Mouse (Mus musculus) olfactory bulb, adult 2 months (tissue): Measurements from ENCODE around the gene Kcnh1. TPM values are rescaled to one million over a fixed set of nuclear protein-coding genes. Genes with fewer than 3 reads are reported as not detected.

Experiments used
- H3K27ac ChIP-seq: fragments of 200-500 bp; 2 replicates; pipeline ENCODE4 v1.5.1; 2012; ENCODE audit warnings: low read depth, low read length; ENCODE audit not compliant: insufficient read depth
- H3K4me1 ChIP-seq: fragments of 200-500 bp; 2 replicates; pipeline ENCODE4 v1.6.1; 2012; ENCODE audit warnings: low read length; ENCODE audit not compliant: control insufficient read depth, insufficient read depth
- H3K4me3 ChIP-seq: fragments of 200-500 bp; 2 replicates; pipeline ENCODE4 v1.5.1; 2012; ENCODE audit warnings: mild to moderate bottlenecking, low read depth, low read length, moderate library complexity; ENCODE audit not compliant: insufficient read depth
- CTCF ChIP-seq: fragments of 200-500 bp; IDR thresholded peaks from 2 replicates; pipeline ENCODE4 v1.5.1; 2012; ENCODE audit warnings: low read depth, mild to moderate bottlenecking, low read length, moderate library complexity; ENCODE audit not compliant: insufficient read depth
- POLR2A ChIP-seq: fragments of 200-500 bp; IDR thresholded peaks from 2 replicates; pipeline ENCODE4 v1.6.1; 2012; ENCODE audit warnings: mild to moderate bottlenecking, low read depth, low read length, moderate library complexity; ENCODE audit not compliant: insufficient read depth
- WGBS: fragments of 180-500 bp; shearing (Covaris S2); methylation state at CpG from one replicate; pipeline ENCODE4 v1.1.7; 2018; 5-methylcytosine and 5-hydroxymethylcytosine counted together
- polyA plus RNA-seq: library from polyadenylated mRNA; stranded (reverse); fragments of >200 nt; gene quantifications from 2 replicates; pipeline ENCODE4 v1.2.4, GENCODE M21; 2012; ENCODE audit warnings: low replicate concordance; ENCODE audit not compliant: missing spikeins, insufficient read depth, insufficient read length

Gene Kcnh1
- polyA plus RNA-seq, 1 experiment = not detected

DNA sequence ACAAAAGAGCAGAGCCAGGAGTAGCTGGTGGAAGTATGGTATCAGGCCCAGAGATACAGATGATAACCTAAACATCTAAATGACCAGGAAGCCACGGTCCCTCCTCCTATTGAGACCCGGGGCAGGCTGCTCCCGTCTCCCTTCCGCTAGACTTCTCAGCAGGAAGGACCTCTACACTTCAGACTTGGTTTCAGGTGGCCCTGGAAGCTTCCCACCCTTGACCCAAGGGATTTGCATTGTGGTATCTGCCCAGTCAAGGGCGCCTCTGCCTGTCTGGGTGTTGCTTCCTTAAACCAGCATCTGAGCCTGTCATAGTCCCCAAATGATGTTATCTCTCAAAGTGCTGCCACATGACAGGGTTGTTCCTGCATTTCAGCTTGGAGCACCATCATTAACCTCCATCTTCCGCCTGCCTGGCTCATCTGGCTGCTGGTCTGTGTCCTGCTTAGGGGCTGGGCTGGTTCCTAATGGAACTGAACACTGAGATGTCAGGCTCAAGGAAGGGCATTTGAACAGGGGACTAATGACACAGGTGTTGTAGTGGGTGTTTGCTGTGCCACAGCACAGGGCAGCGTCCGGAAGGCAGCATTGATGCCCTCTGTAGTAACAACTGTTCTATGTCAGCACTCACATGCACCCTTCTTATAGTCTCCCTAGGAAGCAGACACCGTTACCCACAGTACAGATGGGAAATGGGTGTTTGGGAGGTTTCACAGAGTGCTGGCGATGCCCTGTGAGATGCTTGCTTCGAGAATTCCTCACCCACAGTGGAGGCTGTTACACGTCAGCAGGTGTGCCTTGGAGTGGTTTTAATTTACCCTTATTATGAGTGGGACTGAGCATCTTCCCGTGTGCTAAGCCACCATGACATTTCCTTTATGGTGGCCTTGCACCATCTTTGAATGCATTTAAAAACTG, 299.6 kb downstream of the Kcnh1 start:
- Histone ChIP-seq H3K27ac (no peak overlapping the region), H3K4me1 (peaks cover 11% of the 10 kb centered on the region), H3K4me3 (no peak overlapping the region)
- WGBS = 80% methylated on average over 13 of the region's 13 CpGs
- TF ChIP-seq POLR2A = no peak
- TF ChIP-seq CTCF = no peak

DNA sequence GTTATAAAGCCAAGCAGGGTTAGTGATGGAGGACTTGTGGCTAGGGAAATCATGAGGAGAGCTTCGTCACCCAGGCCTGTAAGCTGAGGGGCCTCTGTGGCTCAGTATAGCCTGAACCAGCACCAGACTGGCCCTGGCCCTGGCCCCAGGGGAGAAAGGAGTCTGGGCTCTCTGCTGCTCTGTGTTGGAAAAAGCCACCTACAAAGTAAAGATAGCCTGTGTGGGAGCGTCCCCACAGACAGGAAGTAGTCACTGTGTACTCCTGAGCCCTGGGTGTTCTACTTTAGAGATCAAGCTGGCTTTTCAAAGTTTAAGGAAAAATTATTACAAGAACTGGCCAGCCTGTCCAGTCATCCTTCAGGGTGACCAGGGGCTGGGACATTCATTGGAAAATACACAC, 306.9 kb downstream of the Kcnh1 start:
- Histone ChIP-seq H3K4me1 (no peaks in the 10 kb centered on the region), H3K4me3 (no peak overlapping the region), H3K27ac (no peak overlapping the region)
- TF ChIP-seq CTCF (no peak), POLR2A (no peak)
- WGBS = 78% methylated on average over 2 of the region's 2 CpGs

DNA sequence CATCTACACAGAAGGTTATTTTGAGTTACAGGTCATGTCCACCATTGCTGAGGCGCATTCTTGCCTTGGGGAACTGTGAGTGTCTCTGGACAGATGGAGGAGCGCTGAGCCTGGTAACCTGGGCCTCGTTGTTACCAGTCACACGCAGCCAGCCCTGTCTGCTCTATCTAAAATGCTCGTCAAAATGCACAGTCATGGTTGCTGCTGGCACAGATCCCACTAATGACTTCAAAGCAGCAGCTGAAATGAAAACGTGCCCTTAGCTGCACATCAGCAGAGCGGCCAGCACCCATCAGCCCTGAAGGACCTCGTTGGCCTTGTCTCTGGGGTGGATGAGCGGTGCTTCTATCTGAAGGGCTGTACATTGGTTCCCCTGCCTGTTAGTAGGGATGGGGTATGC, 311.4 kb downstream of the Kcnh1 start:
- TF ChIP-seq POLR2A = no peak
- TF ChIP-seq CTCF = no peak
- H3K27ac ChIP-seq = no peak overlapping the region
- no peaks in the 10 kb centered on the region for H3K4me1 ChIP-seq
- 73% methylated on average over 9 of the region's 9 CpGs for WGBS
- H3K4me3 ChIP-seq = no peak overlapping the region

DNA sequence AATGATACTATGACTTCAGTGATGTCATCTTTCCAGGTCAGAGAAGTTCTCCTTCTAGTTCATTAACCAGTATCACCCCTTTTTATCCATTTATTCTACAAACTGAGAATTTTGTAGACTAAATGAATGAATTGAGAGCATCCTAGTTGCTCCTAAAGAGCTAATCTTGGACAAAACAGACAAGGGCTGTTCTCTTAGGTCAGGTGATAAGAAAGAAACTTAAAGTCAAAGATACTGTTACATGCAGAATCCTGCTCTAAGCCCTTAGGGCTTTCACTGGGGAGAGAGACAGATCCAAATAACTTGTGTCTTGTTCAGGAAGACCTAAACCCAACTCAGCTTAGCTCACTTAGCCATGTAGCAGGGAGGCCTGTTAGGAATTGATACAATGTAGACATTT, 312.3 kb downstream of the Kcnh1 start:
- TF ChIP-seq POLR2A = no peak
- Histone ChIP-seq H3K4me1 (no peaks in the 10 kb centered on the region), H3K4me3 (no peak overlapping the region), H3K27ac (no peak overlapping the region)

DNA sequence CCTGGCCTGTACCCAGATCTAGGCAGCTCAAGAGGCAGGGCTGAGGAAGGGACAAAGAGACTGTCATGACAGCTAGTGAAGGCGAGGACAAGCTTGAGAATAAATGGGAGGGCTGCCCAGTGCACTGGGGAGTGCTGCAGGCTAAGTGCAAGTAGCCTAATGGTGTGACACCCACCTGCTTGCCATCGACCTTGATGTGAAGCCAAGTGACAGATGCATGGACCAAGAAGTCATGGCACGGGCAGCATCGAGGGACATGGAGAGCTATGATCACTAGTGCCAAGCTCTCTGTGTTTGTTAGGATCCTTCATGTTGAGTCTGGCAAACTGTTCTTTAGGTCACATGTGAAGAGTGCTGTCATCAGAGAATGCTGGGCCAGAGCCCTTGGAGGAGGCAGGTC, 313.1 kb downstream of the Kcnh1 start:
- 91% methylated on average over 4 of the region's 4 CpGs for WGBS

DNA sequence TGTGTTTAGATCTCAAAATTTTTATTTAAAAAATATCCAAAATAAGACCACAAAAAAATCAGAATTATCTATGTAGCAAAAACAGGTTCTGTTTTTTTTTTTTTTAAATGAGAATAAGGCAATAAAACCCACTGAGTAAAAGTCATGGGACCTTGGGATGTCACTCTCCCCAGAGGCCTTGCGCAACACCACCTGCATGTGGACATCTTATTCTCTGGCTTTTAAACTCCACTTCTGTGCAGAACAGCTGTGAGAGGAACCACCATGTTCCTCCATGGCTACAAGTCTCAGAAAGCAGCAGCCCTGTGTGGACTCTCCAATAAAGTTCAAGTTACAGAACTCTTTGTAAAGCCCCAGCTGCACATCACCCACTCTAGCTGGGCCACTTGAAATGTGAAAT, 322.2 kb downstream of the Kcnh1 start:
- WGBS = 98% methylated on average over 1 of the region's 1 CpGs

More for the DNA sequence above, 313.1 kb downstream of the Kcnh1 start:
- TF ChIP-seq POLR2A = no peak
- no peak for TF ChIP-seq CTCF
- no peaks in the 10 kb centered on the region for H3K4me1 ChIP-seq
- H3K4me3 ChIP-seq = no peak overlapping the region
- no peak overlapping the region for H3K27ac ChIP-seq

DNA sequence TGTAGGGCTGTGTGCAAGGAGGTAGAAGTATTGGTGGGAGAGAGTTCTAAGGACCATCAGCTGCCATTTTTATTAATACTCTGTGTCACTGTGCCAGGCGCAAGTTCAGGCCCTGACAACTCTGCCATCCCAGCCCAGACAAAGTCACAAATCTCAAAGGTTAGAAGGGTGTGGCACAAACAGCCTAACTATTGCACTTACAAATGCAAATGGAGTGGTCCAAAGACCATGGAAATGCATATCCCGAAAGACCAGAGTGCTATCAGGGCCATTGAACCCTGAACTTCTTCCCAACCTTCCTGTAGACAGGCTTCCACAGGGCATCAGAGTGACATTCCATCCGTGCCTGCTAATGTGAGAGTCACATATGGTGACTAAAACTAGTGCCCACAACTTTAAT, 324.8 kb downstream of the Kcnh1 start:
- TF ChIP-seq CTCF (no peak), POLR2A (no peak)
- H3K4me3 ChIP-seq = no peak overlapping the region
- H3K27ac ChIP-seq = no peak overlapping the region
- no peaks in the 10 kb centered on the region for H3K4me1 ChIP-seq
- 92% methylated on average over 3 of the region's 3 CpGs for WGBS

More for the DNA sequence above, 322.2 kb downstream of the Kcnh1 start:
- no peak overlapping the region for H3K4me3 ChIP-seq
- H3K4me1 ChIP-seq = no peaks in the 10 kb centered on the region
- no peak overlapping the region for H3K27ac ChIP-seq
- no peak for TF ChIP-seq CTCF
- TF ChIP-seq POLR2A = no peak

DNA sequence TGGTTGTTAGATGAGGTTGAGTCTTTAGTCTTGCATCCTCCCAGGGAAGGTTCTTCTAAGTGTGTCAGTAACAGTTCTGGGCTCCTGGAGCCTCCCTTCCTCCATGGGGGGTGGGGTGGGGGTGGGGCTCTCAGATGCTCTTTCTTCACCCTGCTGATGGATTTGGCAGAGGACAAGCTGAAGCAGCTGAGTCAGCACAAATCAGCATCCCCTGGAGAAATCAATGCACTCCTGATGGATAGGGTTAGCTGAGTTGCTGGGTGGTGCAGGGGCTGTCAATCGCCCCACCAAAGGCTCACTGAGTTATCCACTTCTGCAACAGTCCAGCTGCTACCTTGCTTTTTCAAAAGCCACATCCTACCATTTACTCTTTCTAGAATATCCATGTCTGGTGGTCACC, 329.1 kb downstream of the Kcnh1 start:
- 100% methylated on average over 1 of the region's 1 CpGs for WGBS
- Histone ChIP-seq H3K4me1 (peaks cover 10% of the 10 kb centered on the region), H3K4me3 (no peak overlapping the region), H3K27ac (no peak overlapping the region)
- TF ChIP-seq CTCF = no peak
- TF ChIP-seq POLR2A = no peak

DNA sequence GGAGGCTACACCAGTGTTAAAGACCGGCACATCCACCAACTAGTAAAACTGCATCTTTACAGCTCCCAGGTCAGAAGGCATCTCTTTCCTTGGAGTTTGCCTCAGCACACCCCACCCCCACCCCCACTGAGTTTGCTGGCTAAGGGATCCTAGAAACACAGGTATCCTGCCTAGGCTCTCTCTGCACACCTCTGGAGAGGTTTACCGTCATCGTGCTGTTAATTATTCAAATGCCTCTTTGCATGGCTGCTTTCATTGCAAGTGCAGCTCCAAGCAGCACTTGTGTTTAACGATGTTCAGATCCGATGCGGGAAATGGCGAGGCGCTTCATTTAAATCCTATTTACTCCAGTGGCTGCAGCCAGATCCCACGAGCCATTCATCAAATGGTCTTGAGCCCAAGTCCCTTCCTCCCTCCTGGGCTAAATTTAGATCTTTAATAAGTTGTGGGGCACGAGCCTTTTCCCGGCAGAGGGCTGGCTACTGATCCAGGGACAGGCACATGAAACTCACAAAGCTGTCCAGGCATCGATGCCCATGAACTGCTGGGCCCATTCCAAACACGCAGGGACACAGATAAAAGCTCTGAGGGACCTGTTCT, 330.4 kb downstream of the Kcnh1 start:
- no peak overlapping the region for H3K27ac ChIP-seq
- WGBS = 29% methylated on average over 13 of the region's 13 CpGs
- peaks cover 10% of the 10 kb centered on the region for H3K4me1 ChIP-seq
- TF ChIP-seq CTCF (no peak), POLR2A (no peak)
- H3K4me3 ChIP-seq = no peak overlapping the region

DNA sequence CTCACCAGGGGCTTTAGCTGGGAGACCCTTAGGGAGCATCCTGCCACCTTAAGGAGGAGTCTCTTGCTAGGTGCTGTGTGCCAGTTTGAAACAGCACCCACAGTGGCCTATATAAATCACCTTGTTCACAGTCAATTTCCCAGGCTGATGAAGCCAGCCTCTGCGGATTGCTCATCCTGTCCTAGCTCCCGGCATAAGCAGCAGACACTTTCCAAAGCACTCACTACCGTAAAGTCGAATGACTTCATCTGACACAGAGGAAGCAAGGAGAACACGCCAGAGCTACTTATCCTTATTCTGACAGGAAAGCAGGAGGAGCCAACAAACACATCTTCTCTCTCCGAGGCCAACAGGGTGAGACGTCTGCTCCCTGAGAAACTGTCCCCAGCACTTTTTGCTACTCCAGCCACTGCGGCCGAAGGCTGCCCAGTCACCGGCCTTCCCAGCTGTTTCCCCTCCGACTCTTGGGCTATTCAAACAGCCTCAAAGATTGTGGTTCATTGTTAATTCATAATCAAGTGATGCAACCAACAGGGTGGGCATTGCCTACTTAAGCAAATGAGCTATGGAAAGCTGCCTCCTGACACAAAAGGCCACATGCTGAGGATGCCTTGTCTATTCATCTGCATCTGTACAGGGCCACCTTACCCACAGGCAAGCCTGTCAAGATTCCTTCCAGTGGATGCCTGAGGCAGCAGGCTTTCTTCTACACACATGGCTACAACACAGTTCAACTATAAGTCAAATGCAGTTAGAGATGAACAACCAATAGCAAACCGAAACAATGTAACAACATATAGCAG, 332.0 kb downstream of the Kcnh1 start:
- WGBS = 51% methylated on average over 12 of the region's 12 CpGs
- H3K4me1 ChIP-seq = peaks cover 12% of the 10 kb centered on the region
- TF ChIP-seq CTCF = no peak
- no peak for TF ChIP-seq POLR2A
- no peak overlapping the region for H3K27ac ChIP-seq
- H3K4me3 ChIP-seq = no peak overlapping the region
